In the genomic region with DNA sequence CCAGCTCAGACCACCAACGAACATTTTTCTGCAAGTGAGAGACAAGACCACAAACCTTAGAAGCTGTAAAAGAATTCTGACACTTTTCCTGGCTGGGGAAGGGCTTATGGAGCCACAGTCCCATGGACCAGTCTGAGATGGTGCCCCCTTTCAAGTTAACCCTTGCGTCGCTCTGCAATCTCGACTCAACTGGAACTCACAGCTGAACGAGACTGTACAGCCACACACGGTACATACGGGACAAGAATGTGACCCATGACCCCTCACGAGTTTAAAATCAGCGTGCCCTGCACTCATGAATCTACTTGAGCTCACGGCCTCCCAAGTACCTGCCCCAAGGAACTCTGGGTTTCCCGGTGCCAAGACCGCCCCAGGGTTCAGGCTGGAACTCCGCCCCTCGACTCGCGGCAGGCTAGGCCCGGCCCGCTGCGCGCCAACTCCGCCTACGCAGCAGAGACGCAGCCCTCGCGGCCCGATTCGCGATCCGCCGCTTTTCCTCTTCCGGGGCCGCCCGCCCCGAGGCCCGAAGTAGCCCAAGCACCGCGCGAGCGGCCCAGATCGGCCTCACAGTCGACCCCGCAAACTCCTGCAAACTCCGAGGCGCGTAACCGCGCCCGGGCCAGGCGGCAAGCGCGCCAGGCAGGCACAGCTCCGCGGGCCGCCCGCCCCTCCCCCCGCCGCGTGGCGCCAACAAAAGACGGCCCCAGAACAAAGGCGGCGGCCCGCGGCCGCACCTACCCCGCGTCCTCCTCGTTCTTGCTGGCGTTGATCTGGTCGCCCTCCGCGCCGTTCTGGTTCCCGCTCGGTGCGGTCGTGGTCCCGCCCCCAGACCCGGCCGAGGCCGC, we compare ENCODE assay signal across 8 mouse cellular contexts. TPM values are rescaled to one million over a fixed set of nuclear protein-coding genes. Genes with fewer than 3 reads are reported as not detected.
A peak's percentile ranks its signal among the peaks of the same experiment; 100 is the strongest.
DNase-seq lines count a peak whose midpoint lies in the region; ATAC-seq and TF ChIP-seq lines count a peak whose summit lies in the region.

No protein-coding gene starts in this region.

- no peaks in the 10 kb centered on the region for H3K9me3 ChIP-seq in embryonic facial prominence, embryonic 13.5 days

- no peaks in the 10 kb centered on the region for H3K27me3 ChIP-seq in embryonic facial prominence, embryonic 13.5 days
- no peaks in the 10 kb centered on the region for H3K27me3 ChIP-seq in liver, adult 2 months (ENCODE audit: control insufficient read depth, insufficient read depth, low read length)
- H3K27me3 ChIP-seq in myocyte (ENCODE audit: control insufficient read depth, insufficient read depth, insufficient read length): no peaks in the 10 kb centered on the region

- peak overlapping the region; percentile 97 for H3K4me3 ChIP-seq in embryonic facial prominence, embryonic 13.5 days
- H3K4me3 ChIP-seq in liver, adult 2 months (ENCODE audit: insufficient read depth, low read depth, low read length): peak overlapping the region; percentile 91
- H3K4me3 ChIP-seq in myocyte: peak overlapping the region; percentile 67

- TF ChIP-seq POLR2A in liver, adult 2 months (IDR thresholded peaks at IDR 0.05; ENCODE audit: extremely low read depth, insufficient read depth, low read length): peak; percentile 45; the same call in 1 of the 2 replicates
- peak; percentile 54 for TF ChIP-seq POLR2A in myocyte (IDR thresholded peaks at IDR 0.05; ENCODE audit: insufficient read length, low read depth)

- H3ac ChIP-seq in myocyte (ENCODE audit: control insufficient read depth, insufficient read length): peak overlapping the region; percentile 85

- DNase-seq in 3T3-L1 (ENCODE audit: low read depth, low spot score): peak; percentile 85
- DNase-seq in adrenal gland, postnatal 36 days: peak; percentile 95 to 97
- DNase-seq in heart, adult 8-10 months (ENCODE audit: low spot score): peak; percentile 89
- peak; percentile 95 for DNase-seq in kidney, adult 9 months
- DNase-seq in liver, adult 2 months (ENCODE audit: extremely low read depth, low read depth, low spot score): peak; percentile 82
- peak; percentile 88 to 93 for DNase-seq in spleen, postnatal 4 days (ENCODE audit: low spot score in 2 of 2)

- H3K36me3 ChIP-seq in embryonic facial prominence, embryonic 13.5 days: peaks cover 45% of the 10 kb centered on the region
- peaks cover 42% of the 10 kb centered on the region for H3K36me3 ChIP-seq in liver, adult 2 months (ENCODE audit: control insufficient read depth, insufficient read depth, low read length)
- peaks cover 46% of the 10 kb centered on the region for H3K36me3 ChIP-seq in myocyte (ENCODE audit: control insufficient read depth, insufficient read depth)

- peak; percentile 67 for ATAC-seq in embryonic facial prominence, embryonic 13.5 days (ENCODE audit: insufficient number of reproducible peaks, insufficient read depth, low FRiP score, low TSS enrichment, low read depth)

- H3K4me2 ChIP-seq in embryonic facial prominence, embryonic 13.5 days: peak overlapping the region; percentile 88
- H3K4me2 ChIP-seq in myocyte (ENCODE audit: low read depth): peak overlapping the region; percentile 96

- peaks cover 9% of the 10 kb centered on the region; the same call in 1 of the 2 replicates for H3K79me2 ChIP-seq in liver, adult 2 months (ENCODE audit: control insufficient read depth, insufficient read depth, low read length)
- peaks cover 53% of the 10 kb centered on the region for H3K79me2 ChIP-seq in myocyte (ENCODE audit: control insufficient read depth, insufficient read depth)

- H3K4me1 ChIP-seq in embryonic facial prominence, embryonic 13.5 days: peaks cover 40% of the 10 kb centered on the region
- peaks cover 3% of the 10 kb centered on the region for H3K4me1 ChIP-seq in liver, adult 2 months (ENCODE audit: control insufficient read depth, insufficient read depth, low read length)

- peak overlapping the region; percentile 94 for H3K27ac ChIP-seq in embryonic facial prominence, embryonic 13.5 days
- peak overlapping the region; percentile 77 for H3K27ac ChIP-seq in liver, adult 2 months (replicated peaks; ENCODE audit: insufficient read depth, low read depth, low read length)

- no peak for TF ChIP-seq CTCF in liver, adult 2 months (IDR thresholded peaks at IDR 0.05; ENCODE audit: low read depth, low read length)

- under 1% methylated on average over 74 of the region's 81 CpGs for WGBS in embryonic facial prominence, embryonic 13.5 days
- under 1% methylated on average over 81 of the region's 81 CpGs for WGBS in liver, adult 2 months

- peak overlapping the region; percentile 100 for H3K9ac ChIP-seq in embryonic facial prominence, embryonic 13.5 days
- H3K9ac ChIP-seq in liver, adult 2 months (ENCODE audit: low read depth, low read length): peak overlapping the region; percentile 98

TF ChIP-seq in myocyte, 11 proteins besides CTCF, POLR2A, EP300 and RAD21:
- no peak for TF ChIP-seq CEBPB (IDR thresholded peaks at IDR 0.05; ENCODE audit: insufficient read depth, poor library complexity, severe bottlenecking)
- TF ChIP-seq REST (IDR thresholded peaks at IDR 0.05; ENCODE audit: insufficient read depth, insufficient read length): no peak
- TF ChIP-seq TCF12 (IDR thresholded peaks at IDR 0.05; ENCODE audit: insufficient read depth, poor library complexity, severe bottlenecking): no peak
- peak; percentile 42 for TF ChIP-seq E2F4 (IDR thresholded peaks at IDR 0.05; ENCODE audit: insufficient read depth)
- TF ChIP-seq POLR2AphosphoS2 (IDR thresholded peaks at IDR 0.05; ENCODE audit: insufficient read length, low read depth): peak; percentile 56
- TF ChIP-seq MAX (IDR thresholded peaks at IDR 0.05; ENCODE audit: low read depth): no peak
- peak in 1 of 3 experiments; percentile 16 for TF ChIP-seq MYOG (IDR thresholded peaks at IDR 0.05; ENCODE audit: control insufficient read depth in 1 of 3, insufficient read depth in 1 of 3, insufficient read length in 2 of 3, low read depth in 2 of 3)
- no peak for TF ChIP-seq MYOD1 (IDR thresholded peaks at IDR 0.05; ENCODE audit: control insufficient read depth in 1 of 3, insufficient read length in 2 of 3, low read depth in 2 of 3)

RNA-seq across cellular contexts. Expression of a gene that starts 0.8 kb away (rescaled TPM):
- 100 to 1,000 TPM; 315 to 322 TPM for total RNA-seq in adrenal gland, postnatal 36 days (2021)
- 458 and 524 TPM in 2 replicates for polyA plus RNA-seq in embryonic facial prominence, embryonic 13.5 days (2015; fragmentation: Nextera tagmentation; extraction: Ambion mirVana)
- total RNA-seq in heart, adult 8-10 months (2022): 100 to 1,000 TPM; 119 to 149 (median 133) TPM
- total RNA-seq in liver, adult 2 months (2014; rRNA removed): 96.9 and 104 TPM in 2 replicates
- 103 and 105 TPM in 2 replicates for polyA plus RNA-seq in liver, adult 2 months (2012; rRNA removed)
- 371 TPM for polyA plus RNA-seq in myocyte (2012; fragmentation: generic; extraction: Trizol)

RNA-seq across cellular contexts. Expression of a gene that starts 13.7 kb away (rescaled TPM):
- total RNA-seq in adrenal gland, postnatal 36 days (2021): 10 to 100 TPM; 61.5 to 77.5 TPM
- polyA plus RNA-seq in embryonic facial prominence, embryonic 13.5 days (2015; fragmentation: Nextera tagmentation; extraction: Ambion mirVana): 135 and 151 TPM in 2 replicates
- 10 to 100 TPM; 18.4 to 23.7 (median 21.4) TPM for total RNA-seq in heart, adult 8-10 months (2022)
- total RNA-seq in liver, adult 2 months (2014; rRNA removed): 26.4 and 29.4 TPM in 2 replicates
- polyA plus RNA-seq in liver, adult 2 months (2012; rRNA removed): 31.4 and 33.8 TPM in 2 replicates
- polyA plus RNA-seq in myocyte (2012; fragmentation: generic; extraction: Trizol): 137 TPM

RNA-seq across cellular contexts. Expression of a gene that starts 21.3 kb away (rescaled TPM):
- total RNA-seq in adrenal gland, postnatal 36 days (2021): 10 to 100 TPM; 20.6 to 26.3 TPM
- 19.0 and 21.3 TPM in 2 replicates for polyA plus RNA-seq in embryonic facial prominence, embryonic 13.5 days (2015; fragmentation: Nextera tagmentation; extraction: Ambion mirVana)
- total RNA-seq in heart, adult 8-10 months (2022): 1 to 10 TPM; 8.5 to 9.6 (median 8.9) TPM
- total RNA-seq in liver, adult 2 months (2014; rRNA removed): 12.7 and 16.5 TPM in 2 replicates
- polyA plus RNA-seq in liver, adult 2 months (2012; rRNA removed): 19.6 and 23.7 TPM in 2 replicates
- 7.0 TPM for polyA plus RNA-seq in myocyte (2012; fragmentation: generic; extraction: Trizol)

RNA-seq across cellular contexts. Expression of a gene that starts 29.9 kb away (rescaled TPM):
- total RNA-seq in adrenal gland, postnatal 36 days (2021): 10 to 100 TPM; 35.4 to 54.1 TPM
- polyA plus RNA-seq in embryonic facial prominence, embryonic 13.5 days (2015; fragmentation: Nextera tagmentation; extraction: Ambion mirVana): 49.3 and 49.9 TPM in 2 replicates
- 10 to 100 TPM; 12.6 to 19.1 (median 15.3) TPM for total RNA-seq in heart, adult 8-10 months (2022)
- 8.9 and 10.3 TPM in 2 replicates for total RNA-seq in liver, adult 2 months (2014; rRNA removed)
- polyA plus RNA-seq in liver, adult 2 months (2012; rRNA removed): 44.9 and 46.6 TPM in 2 replicates
- polyA plus RNA-seq in myocyte (2012; fragmentation: generic; extraction: Trizol): 41.0 TPM

RNA-seq across cellular contexts. Expression of a gene that starts 44.8 kb away (rescaled TPM):
- 1 to 10 TPM; 7.8 to 7.9 TPM for total RNA-seq in adrenal gland, postnatal 36 days (2021)
- polyA plus RNA-seq in embryonic facial prominence, embryonic 13.5 days (2015; fragmentation: Nextera tagmentation; extraction: Ambion mirVana): 19.0 and 21.2 TPM in 2 replicates
- total RNA-seq in heart, adult 8-10 months (2022): 10 to 100 TPM in 3 of 4 experiments, 1 to 10 TPM in 1; 9.2 to 10.8 (median 10.3) TPM
- total RNA-seq in liver, adult 2 months (2014; rRNA removed): 1.6 and 2.4 TPM in 2 replicates
- polyA plus RNA-seq in liver, adult 2 months (2012; rRNA removed): 5.7 and 6.4 TPM in 2 replicates
- 16.3 TPM for polyA plus RNA-seq in myocyte (2012; fragmentation: generic; extraction: Trizol)

Comparison
In these comparisons a context has a peak if more than half of its experiments do, and no peak if none do; other contexts are left out.
1. Peak in every context shown above with its lines: DNase-seq, ATAC-seq, H3K4me3 ChIP-seq and H3K27ac ChIP-seq.